Mouse (Mus musculus) liver, adult 2 months (tissue): ENCODE measurements around the gene Ccdc66.

Experiments used
- CTCF ChIP-seq: fragments of 200-500 bp; IDR thresholded peaks from 2 replicates; pipeline ENCODE4 v1.5.1; 2011; ENCODE audit warnings: low read depth, low read length, control low read depth
- POLR2A ChIP-seq: fragments of 200-500 bp; IDR thresholded peaks from 2 replicates; pipeline ENCODE4 v1.6.1; 2011; ENCODE audit warnings: low read length, control low read depth; ENCODE audit not compliant: insufficient read depth; ENCODE audit errors: extremely low read depth

- TF ChIP-seq POLR2A, result no peak
- no peak for TF ChIP-seq CTCF
Measured at GRCm38 (mm10) chr14:27436116-27436515, 72.1 kb downstream of the Ccdc66 start.
